Mouse (Mus musculus) myocyte (in vitro differentiated cells): ENCODE data around the gene Arhgef6. TPM values are rescaled to one million over a fixed set of nuclear protein-coding genes. Genes with fewer than 3 reads are reported as not detected.

Source experiments
- H3K27me3 ChIP-seq: one replicate; pipeline ENCODE4 v1.6.1; 2011; ENCODE audit not compliant: control insufficient read depth, insufficient read depth, insufficient read length
- H3K36me3 ChIP-seq: one replicate; pipeline ENCODE4 v1.6.1; 2011; ENCODE audit not compliant: control insufficient read depth, insufficient read depth
- H3K4me2 ChIP-seq: one replicate; pipeline ENCODE4 v1.6.1; 2011; ENCODE audit warnings: low read depth, control low read depth
- H3K4me3 ChIP-seq: one replicate; pipeline ENCODE4 v1.5.1; 2011; ENCODE audit warnings: mild to moderate bottlenecking, control low read depth, moderate library complexity
- H3K79me2 ChIP-seq: one replicate; pipeline ENCODE4 v1.6.1; 2011; ENCODE audit not compliant: control insufficient read depth, insufficient read depth
- H3ac ChIP-seq: one replicate; pipeline ENCODE4 v1.6.1; 2011; ENCODE audit not compliant: control insufficient read depth, insufficient read length
- CEBPB ChIP-seq: IDR thresholded peaks from 2 replicates; pipeline ENCODE4 v1.6.1; 2011; ENCODE audit warnings: mild to moderate bottlenecking, moderate library complexity; ENCODE audit not compliant: poor library complexity, insufficient read depth, severe bottlenecking
- E2F4 ChIP-seq: IDR thresholded peaks from one replicate; pipeline ENCODE4 v1.6.1; 2011; ENCODE audit warnings: mild to moderate bottlenecking, control low read depth, moderate library complexity; ENCODE audit not compliant: insufficient read depth
- MAX ChIP-seq: IDR thresholded peaks from one replicate; pipeline ENCODE4 v1.6.1; 2011; ENCODE audit warnings: low read depth, mild to moderate bottlenecking, control low read depth
- MYOD1 ChIP-seq, 3 experiments: IDR thresholded peaks; one replicate each; pipeline ENCODE4 v1.6.1; 2011; ENCODE audit warnings: control low read depth in 2 of 3, low read depth in 2 of 3, mild to moderate bottlenecking in 2 of 3, moderate library complexity in 1 of 3; ENCODE audit not compliant: insufficient read length in 2 of 3, control insufficient read depth in 1 of 3
- MYOG ChIP-seq, 3 experiments: IDR thresholded peaks; one replicate each; pipeline ENCODE4 v1.6.1; 2011; ENCODE audit warnings: control low read depth in 2 of 3, low read depth in 2 of 3, mild to moderate bottlenecking in 2 of 3; ENCODE audit not compliant: insufficient read length in 2 of 3, control insufficient read depth in 1 of 3, insufficient read depth in 1 of 3
- POLR2A ChIP-seq: IDR thresholded peaks from one replicate; pipeline ENCODE4 v1.6.1; 2011; ENCODE audit warnings: low read depth, mild to moderate bottlenecking, control low read depth, moderate library complexity; ENCODE audit not compliant: insufficient read length
- POLR2AphosphoS2 ChIP-seq: IDR thresholded peaks from one replicate; pipeline ENCODE4 v1.6.1; 2011; ENCODE audit warnings: low read depth, control low read depth; ENCODE audit not compliant: insufficient read length
- REST ChIP-seq: IDR thresholded peaks from one replicate; pipeline ENCODE4 v1.6.1; 2011; ENCODE audit warnings: mild to moderate bottlenecking, control low read depth, moderate library complexity; ENCODE audit not compliant: insufficient read depth, insufficient read length
- SRF ChIP-seq: IDR thresholded peaks from one replicate; pipeline ENCODE4 v1.6.1; 2011; ENCODE audit warnings: low read depth; ENCODE audit not compliant: control insufficient read depth, insufficient read length
- TCF12 ChIP-seq: IDR thresholded peaks from one replicate; pipeline ENCODE4 v1.6.1; 2011; ENCODE audit warnings: mild to moderate bottlenecking, control low read depth; ENCODE audit not compliant: poor library complexity, insufficient read depth, severe bottlenecking
- TCF3 ChIP-seq: IDR thresholded peaks from one replicate; pipeline ENCODE4 v1.6.1; 2011; ENCODE audit warnings: low read depth, control low read depth; ENCODE audit not compliant: insufficient read length
- USF1 ChIP-seq: IDR thresholded peaks from one replicate; pipeline ENCODE4 v1.6.1; 2011; ENCODE audit warnings: low read depth, mild to moderate bottlenecking, control low read depth, moderate library complexity
- polyA plus RNA-seq: library from polyadenylated mRNA; unstranded; fragments of >200 nt; fragmentation: generic; extraction: Trizol; gene quantifications from one replicate; pipeline ENCODE4 v1.2.1, GENCODE M21; 2012; ENCODE audit warnings: missing spikeins

Arhgef6 gene
- polyA plus RNA-seq, 1 experiment: 3.5 TPM

- Histone ChIP-seq H3ac (no peak overlapping the region), H3K79me2 (no peaks in the 10 kb centered on the region), H3K36me3 (no peaks in the 10 kb centered on the region), H3K4me2 (no peak overlapping the region), H3K27me3 (no peaks in the 10 kb centered on the region), H3K4me3 (no peak overlapping the region)
- TF ChIP-seq USF1: no peak
- TF ChIP-seq POLR2A: no peak
- no peak for TF ChIP-seq TCF3
- TF ChIP-seq CEBPB: no peak
- TF ChIP-seq MAX: no peak
- no peak for TF ChIP-seq REST
- TF ChIP-seq E2F4: no peak
Measured at GRCm38 (mm10) chrX:57325861-57326461, 12.6 kb downstream of the Arhgef6 start.

DNA sequence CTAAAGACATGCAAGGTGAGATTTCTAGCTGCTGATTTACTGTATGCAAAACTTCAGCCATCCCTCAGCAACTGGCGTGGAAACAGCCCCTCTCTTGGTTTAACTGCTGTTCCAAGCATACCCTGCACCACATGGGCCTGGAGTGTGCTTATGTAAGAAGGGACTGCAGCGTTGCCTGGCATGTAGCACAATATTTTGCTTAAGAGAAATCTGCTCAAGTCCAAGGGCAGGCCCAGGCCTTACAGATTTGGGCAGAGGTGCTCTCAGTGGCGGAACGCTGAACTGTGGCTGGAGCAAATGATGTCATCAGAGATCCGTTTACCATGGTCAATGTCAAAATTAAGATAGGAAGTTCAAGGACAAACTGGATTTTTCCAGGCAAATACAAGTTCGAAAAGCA is 13.6 kb downstream of the Arhgef6 start:
- Histone ChIP-seq H3K36me3 (no peaks in the 10 kb centered on the region), H3K4me3 (no peak overlapping the region), H3K27me3 (no peaks in the 10 kb centered on the region), H3K79me2 (no peaks in the 10 kb centered on the region), H3ac (no peak overlapping the region), H3K4me2 (no peak overlapping the region)
- TF ChIP-seq CEBPB: no peak
- no peak for TF ChIP-seq TCF3
- TF ChIP-seq MAX: no peak

DNA sequence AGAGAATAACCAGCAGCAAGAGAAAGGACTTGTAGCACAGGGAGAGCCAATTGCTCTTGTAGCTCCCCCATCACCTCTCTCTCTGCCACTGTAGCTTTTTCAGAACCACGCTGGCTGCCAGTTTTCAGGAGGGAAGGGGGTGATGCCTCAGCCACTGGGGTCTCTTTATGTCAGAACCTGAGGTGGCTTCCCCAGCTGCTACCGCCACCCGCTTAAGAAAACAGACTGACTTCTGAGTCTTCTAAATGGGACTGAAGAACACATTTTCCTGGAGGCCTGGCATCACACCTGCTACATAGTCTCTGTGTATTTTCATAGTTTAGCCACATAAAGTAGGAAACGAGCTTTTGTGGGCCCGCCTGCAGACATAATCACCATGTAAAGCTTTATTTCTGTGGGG is 26.5 kb downstream of the Arhgef6 start:
- TF ChIP-seq CEBPB (no peak), MAX (no peak), TCF12 (no peak), TCF3 (no peak), MYOD1 (IDR thresholded peaks at IDR 0.05; ENCODE audit: control insufficient read depth in 1 of 3, insufficient read length in 2 of 3, low read depth in 2 of 3) (no peak), POLR2AphosphoS2 (no peak), REST (no peak)
- Histone ChIP-seq H3K4me2 (no peak overlapping the region), H3ac (no peak overlapping the region), H3K4me3 (no peak overlapping the region), H3K79me2 (no peaks in the 10 kb centered on the region), H3K36me3 (no peaks in the 10 kb centered on the region), H3K27me3 (no peaks in the 10 kb centered on the region)

- Histone ChIP-seq H3K4me2 (no peak overlapping the region), H3ac (no peak overlapping the region), H3K4me3 (no peak overlapping the region), H3K79me2 (no peaks in the 10 kb centered on the region), H3K27me3 (no peaks in the 10 kb centered on the region), H3K36me3 (no peaks in the 10 kb centered on the region)
- TF ChIP-seq USF1 (no peak), TCF12 (no peak), MYOG (IDR thresholded peaks at IDR 0.05; ENCODE audit: control insufficient read depth in 1 of 3, insufficient read depth in 1 of 3, insufficient read length in 2 of 3, low read depth in 2 of 3) (no peak), TCF3 (no peak), SRF (no peak), MYOD1 (IDR thresholded peaks at IDR 0.05; ENCODE audit: control insufficient read depth in 1 of 3, insufficient read length in 2 of 3, low read depth in 2 of 3) (no peak), CEBPB (no peak), POLR2A (no peak)
Measured at GRCm38 (mm10) chrX:57309993-57310392, 28.5 kb downstream of the Arhgef6 start.

- Histone ChIP-seq H3ac (no peak overlapping the region), H3K4me3 (no peak overlapping the region), H3K36me3 (no peaks in the 10 kb centered on the region), H3K4me2 (no peak overlapping the region), H3K79me2 (no peaks in the 10 kb centered on the region), H3K27me3 (no peaks in the 10 kb centered on the region)
- TF ChIP-seq USF1 (no peak), POLR2A (no peak), MAX (no peak), CEBPB (no peak), E2F4 (no peak), MYOG (IDR thresholded peaks at IDR 0.05; ENCODE audit: control insufficient read depth in 1 of 3, insufficient read depth in 1 of 3, insufficient read length in 2 of 3, low read depth in 2 of 3) (no peak), TCF3 (no peak), SRF (no peak), REST (no peak), TCF12 (no peak), POLR2AphosphoS2 (no peak), MYOD1 (IDR thresholded peaks at IDR 0.05; ENCODE audit: control insufficient read depth in 1 of 3, insufficient read length in 2 of 3, low read depth in 2 of 3) (no peak)
Measured at GRCm38 (mm10) chrX:57306747-57307146, 31.8 kb downstream of the Arhgef6 start.
